Mouse (Mus musculus): Measurements from ENCODE around the gene Trp53rkb. TPM values are rescaled to one million over a fixed set of nuclear protein-coding genes. Genes with fewer than 3 reads are reported as not detected.

The Trp53rkb gene
- polyA plus RNA-seq, 1 experiment from 2014 or later: 6.4 TPM

DNA sequence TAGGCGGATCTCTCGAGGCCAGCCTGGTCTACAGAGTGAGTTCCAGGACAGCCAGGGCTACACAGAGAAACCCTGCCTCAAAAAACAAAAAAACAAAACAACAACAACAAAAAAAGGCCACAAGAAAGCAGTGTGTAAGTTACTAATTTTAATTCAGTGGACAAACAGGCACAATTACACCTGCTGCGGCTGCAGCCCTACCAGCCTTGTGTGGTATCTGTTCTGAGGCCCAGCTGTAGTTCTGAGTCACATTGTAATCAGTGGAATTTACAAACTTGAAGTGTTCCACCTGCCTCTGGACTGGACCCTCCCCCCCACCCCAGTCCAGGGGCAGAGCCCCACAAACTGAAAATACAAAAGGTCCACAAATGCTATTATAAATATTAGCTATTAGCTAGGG is 11.0 kb downstream of the Trp53rkb start:
- H3K27me3 ChIP-seq (replicated peaks): no peaks in the 10 kb centered on the region
- no peak overlapping the region for H3K4me2 ChIP-seq (replicated peaks)
- H3K4me3 ChIP-seq (replicated peaks): no peak overlapping the region
- H3K27ac ChIP-seq: no peak overlapping the region
- no peak for ATAC-seq
- 89% methylated on average over 3 of the region's 3 CpGs for WGBS
- no peaks in the 10 kb centered on the region for H3K36me3 ChIP-seq
- no peak overlapping the region for H3K9ac ChIP-seq
- no peaks in the 10 kb centered on the region for H3K9me3 ChIP-seq
- peaks cover 7% of the 10 kb centered on the region for H3K4me1 ChIP-seq (replicated peaks)

DNA sequence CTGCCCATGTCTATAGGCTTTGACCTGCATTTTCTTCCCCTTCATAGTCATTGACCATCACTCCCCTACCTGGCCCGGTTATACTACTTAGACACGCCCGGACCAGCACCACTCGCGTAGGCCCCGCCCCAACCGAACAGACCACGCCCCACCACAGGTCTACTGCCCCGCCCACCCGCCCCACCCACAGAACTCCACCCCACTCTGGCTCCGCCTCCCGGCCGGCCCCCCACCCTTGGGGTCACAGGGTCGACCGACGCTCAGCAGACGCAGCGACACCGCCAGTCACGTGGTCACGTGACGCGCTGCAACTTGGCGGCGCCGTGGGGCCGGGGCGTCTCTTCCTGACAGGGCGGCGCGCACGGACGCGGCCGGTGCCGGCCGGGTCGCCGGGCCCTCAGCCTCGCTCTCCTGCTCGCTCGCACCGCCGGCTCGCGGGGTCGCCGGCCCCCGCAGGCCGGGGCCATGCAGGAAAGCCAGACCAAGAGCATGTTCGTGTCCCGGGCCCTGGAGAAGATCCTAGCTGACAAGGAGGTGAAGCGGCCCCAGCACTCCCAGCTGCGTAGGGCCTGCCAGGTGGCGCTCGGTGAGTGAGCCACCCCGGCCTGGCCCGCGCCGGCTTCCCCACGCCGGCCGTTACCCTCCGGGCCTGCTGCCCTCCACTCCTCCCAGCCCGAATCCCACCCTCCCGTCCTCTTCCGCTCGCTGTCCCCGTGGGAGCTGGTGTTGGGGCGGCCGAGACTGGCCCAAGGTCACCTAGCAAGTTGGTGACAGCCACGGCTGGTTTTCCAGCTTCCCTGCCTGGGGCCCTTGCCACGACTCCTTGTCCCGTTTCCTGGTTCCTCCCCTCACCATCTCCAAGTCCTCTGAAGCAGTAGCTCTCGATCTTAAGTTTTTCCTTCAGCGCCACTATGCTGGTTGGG is 13.2 kb downstream of the Trp53rkb start, which contains the start of gene Arfgef2:
Gene Arfgef2, plus strand, starts transcription at position 339 of the 923 bp plus-strand sequence.
- Histone ChIP-seq H3K9ac (peak within 1 kb of the TSS; percentile 83), H3K4me3 (replicated peaks) (peak within 1 kb of the TSS; percentile 91), H3K27ac (peak within 1 kb of the TSS; percentile 90), H3K4me1 (replicated peaks) (peaks cover 7% of the 10 kb centered on the region), H3K27me3 (replicated peaks) (no peaks in the 10 kb centered on the region), H3K9me3 (no peaks in the 10 kb centered on the region), H3K36me3 (no peaks in the 10 kb centered on the region), H3K4me2 (replicated peaks) (peak within 1 kb of the TSS; percentile 78)
- under 1% methylated on average over 76 of the region's 76 CpGs for WGBS
- peak; percentile 96 for ATAC-seq

DNA sequence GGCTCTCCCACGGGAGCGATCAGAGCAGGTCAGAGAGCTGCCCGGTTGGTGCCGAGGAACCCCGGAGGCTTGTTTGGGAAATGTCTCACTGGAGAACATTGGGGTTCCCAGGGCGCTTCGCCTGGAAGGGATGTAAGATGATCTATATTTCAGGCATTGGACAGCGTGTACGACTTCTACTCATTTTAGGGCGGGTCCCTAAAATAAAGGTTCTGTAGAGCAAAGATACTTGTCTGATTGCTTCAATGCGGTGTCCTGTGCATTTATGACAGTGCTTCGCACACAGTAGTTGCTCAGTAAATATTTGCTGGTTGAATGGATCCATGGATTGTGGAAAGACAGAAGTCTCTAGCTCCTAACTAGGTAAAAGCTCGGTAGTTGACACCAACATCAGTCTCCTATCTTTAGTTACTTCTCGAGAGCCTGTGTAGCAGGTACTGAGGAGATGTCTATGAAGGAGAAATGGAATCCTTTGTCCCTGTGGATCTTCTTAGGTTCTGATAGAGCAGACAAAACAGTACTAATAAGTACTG is 13.9 kb downstream of the Trp53rkb start:
- peaks cover 7% of the 10 kb centered on the region for H3K4me1 ChIP-seq (replicated peaks)
- H3K4me2 ChIP-seq (replicated peaks): peak overlapping the region; percentile 78
- H3K9me3 ChIP-seq: no peaks in the 10 kb centered on the region
- no peaks in the 10 kb centered on the region for H3K36me3 ChIP-seq
- peak overlapping the region; percentile 90 for H3K27ac ChIP-seq
- no peaks in the 10 kb centered on the region for H3K27me3 ChIP-seq (replicated peaks)
- 15% methylated on average over 14 of the region's 14 CpGs for WGBS
- H3K9ac ChIP-seq: peak overlapping the region; percentile 83
- ATAC-seq: no peak
- H3K4me3 ChIP-seq (replicated peaks): peak overlapping the region; percentile 91

GRCm38 (mm10) chr2:166806813-166807212 is 14.5 kb downstream of the Trp53rkb start:
- H3K27ac ChIP-seq: no peak overlapping the region

DNA sequence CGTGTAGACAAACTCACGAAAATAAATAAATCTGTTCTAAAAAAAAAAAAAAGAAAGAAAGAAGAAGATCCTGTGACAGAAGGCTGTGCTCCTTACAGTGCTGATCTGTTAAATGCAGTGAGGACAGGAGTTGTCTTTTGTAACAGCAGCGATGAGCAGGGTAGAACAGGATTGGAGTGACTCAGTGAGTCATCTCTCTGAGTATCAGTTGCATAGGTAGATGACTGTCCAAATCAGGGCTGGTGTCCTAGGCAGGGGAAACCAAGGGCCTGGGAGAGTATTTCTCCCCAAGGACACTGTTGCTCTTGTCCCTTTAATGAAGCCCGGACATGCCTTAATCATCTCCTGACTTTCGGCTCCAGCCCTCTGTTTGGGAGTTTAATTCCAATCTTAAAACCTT is 17.2 kb downstream of the Trp53rkb start:
- Histone ChIP-seq H3K4me1 (replicated peaks) (peaks cover 7% of the 10 kb centered on the region), H3K36me3 (no peaks in the 10 kb centered on the region), H3K4me3 (replicated peaks) (no peak overlapping the region), H3K9ac (no peak overlapping the region), H3K9me3 (no peaks in the 10 kb centered on the region), H3K27me3 (replicated peaks) (no peaks in the 10 kb centered on the region), H3K4me2 (replicated peaks) (no peak overlapping the region), H3K27ac (no peak overlapping the region)
- 84% methylated on average over 5 of the region's 5 CpGs for WGBS
- no peak for ATAC-seq

More at GRCm38 (mm10) chr2:166806813-166807212, 14.5 kb downstream of the Trp53rkb start:
- Histone ChIP-seq H3K36me3 (no peaks in the 10 kb centered on the region), H3K27me3 (replicated peaks) (no peaks in the 10 kb centered on the region), H3K4me2 (replicated peaks) (peak overlapping the region; percentile 78), H3K4me1 (replicated peaks) (peaks cover 7% of the 10 kb centered on the region), H3K9me3 (no peaks in the 10 kb centered on the region), H3K9ac (no peak overlapping the region), H3K4me3 (replicated peaks) (no peak overlapping the region)
- ATAC-seq: no peak
- WGBS: 74% methylated on average over 6 of the region's 6 CpGs

DNA sequence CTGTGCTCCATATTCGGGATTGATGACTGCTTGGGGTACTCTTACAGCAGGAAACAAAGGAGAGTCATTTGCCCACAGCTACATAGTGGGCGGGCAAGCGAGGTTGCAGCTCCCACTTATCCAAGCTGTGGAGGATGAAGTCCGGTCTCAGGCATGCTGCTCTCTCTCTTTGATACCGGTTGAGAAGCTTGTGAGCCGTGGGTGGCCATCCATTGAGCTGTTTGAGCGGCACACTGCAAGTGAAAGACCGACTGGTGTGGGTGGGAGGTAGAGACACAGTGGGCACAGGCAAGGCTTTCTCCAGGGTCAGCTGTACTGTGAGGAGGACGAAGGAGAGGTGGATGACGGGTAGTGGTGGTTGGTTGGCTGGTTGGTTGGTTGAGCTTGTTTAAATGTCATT is 18.5 kb downstream of the Trp53rkb start:
- ATAC-seq: no peak

GRCm38 (mm10) chr2:166818463-166819143 is 26.3 kb downstream of the Trp53rkb start:
- H3K9me3 ChIP-seq: no peaks in the 10 kb centered on the region
- no peak overlapping the region for H3K4me3 ChIP-seq (replicated peaks)
- H3K9ac ChIP-seq: no peak overlapping the region
- ATAC-seq: no peak
- H3K4me2 ChIP-seq (replicated peaks): no peak overlapping the region
- peaks cover 29% of the 10 kb centered on the region for H3K4me1 ChIP-seq (replicated peaks)
- no peaks in the 10 kb centered on the region for H3K27me3 ChIP-seq (replicated peaks)
- H3K36me3 ChIP-seq: no peaks in the 10 kb centered on the region
- no peak overlapping the region for H3K27ac ChIP-seq
- 86% methylated on average over 9 of the region's 9 CpGs for WGBS

More for the DNA sequence above, 18.5 kb downstream of the Trp53rkb start:
- H3K9me3 ChIP-seq: no peaks in the 10 kb centered on the region
- 91% methylated on average over 10 of the region's 10 CpGs for WGBS
- H3K36me3 ChIP-seq: no peaks in the 10 kb centered on the region
- H3K4me2 ChIP-seq (replicated peaks): no peak overlapping the region
- H3K9ac ChIP-seq: no peak overlapping the region
- H3K27ac ChIP-seq: no peak overlapping the region
- H3K27me3 ChIP-seq (replicated peaks): no peaks in the 10 kb centered on the region
- H3K4me1 ChIP-seq (replicated peaks): peaks cover 6% of the 10 kb centered on the region
- H3K4me3 ChIP-seq (replicated peaks): no peak overlapping the region

DNA sequence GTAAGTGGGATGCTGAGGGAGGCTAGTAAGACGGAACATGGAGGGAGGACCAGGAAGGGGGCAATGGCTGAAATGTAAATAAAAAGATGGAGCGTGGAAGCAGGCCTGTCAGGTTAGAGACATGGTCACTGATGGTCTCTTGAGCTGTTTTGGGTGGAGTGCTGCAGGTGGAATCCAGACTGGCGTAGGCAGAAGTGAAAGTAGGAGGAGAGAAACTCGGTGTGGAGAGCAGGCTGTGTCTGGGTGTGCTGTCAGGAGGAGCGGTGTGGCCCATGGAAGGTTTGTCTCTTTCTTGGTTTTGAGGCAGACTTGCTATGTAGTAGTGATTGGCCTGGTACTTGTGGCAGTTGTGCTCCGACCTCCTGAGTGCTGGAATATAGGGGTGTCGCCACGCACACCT is 27.5 kb downstream of the Trp53rkb start:
- Histone ChIP-seq H3K36me3 (no peaks in the 10 kb centered on the region), H3K9ac (no peak overlapping the region), H3K27me3 (replicated peaks) (no peaks in the 10 kb centered on the region), H3K4me2 (replicated peaks) (no peak overlapping the region), H3K9me3 (no peaks in the 10 kb centered on the region), H3K4me1 (replicated peaks) (peaks cover 29% of the 10 kb centered on the region), H3K27ac (no peak overlapping the region), H3K4me3 (replicated peaks) (no peak overlapping the region)
- WGBS: 76% methylated on average over 8 of the region's 8 CpGs
- ATAC-seq: no peak

DNA sequence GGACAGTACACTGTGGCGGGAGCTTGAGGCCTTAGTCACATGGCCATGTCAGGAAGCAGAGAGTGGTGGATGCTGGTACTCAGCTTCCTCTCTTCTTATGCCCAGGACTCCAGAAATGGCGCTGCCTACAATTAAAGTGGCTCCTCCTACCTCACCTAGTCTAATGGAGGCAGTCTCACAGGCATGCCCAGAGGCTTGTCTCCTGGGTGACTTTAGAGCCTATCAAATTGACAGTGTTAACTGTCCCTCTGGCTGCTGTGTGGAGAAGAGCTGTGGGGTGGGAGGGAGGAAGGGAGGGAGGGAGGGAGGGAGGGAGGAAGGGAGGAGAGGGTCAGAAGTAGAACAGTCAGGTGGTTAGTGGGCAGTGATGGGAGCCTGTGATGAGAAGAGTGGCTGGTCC is 28.5 kb downstream of the Trp53rkb start:
- no peak for ATAC-seq
- Histone ChIP-seq H3K27ac (no peak overlapping the region), H3K27me3 (replicated peaks) (no peaks in the 10 kb centered on the region), H3K9me3 (no peaks in the 10 kb centered on the region), H3K4me3 (replicated peaks) (no peak overlapping the region), H3K4me1 (replicated peaks) (peaks cover 29% of the 10 kb centered on the region), H3K9ac (no peak overlapping the region), H3K36me3 (no peaks in the 10 kb centered on the region), H3K4me2 (replicated peaks) (no peak overlapping the region)
- WGBS: 46% methylated on average over 2 of the region's 2 CpGs

- WGBS: 85% methylated on average over 3 of the region's 3 CpGs
- Histone ChIP-seq H3K27ac (peak overlapping the region; percentile 68; the same call in 1 of the 2 replicates), H3K27me3 (replicated peaks) (no peaks in the 10 kb centered on the region), H3K9ac (no peak overlapping the region), H3K9me3 (no peaks in the 10 kb centered on the region), H3K4me1 (replicated peaks) (peaks cover 29% of the 10 kb centered on the region), H3K4me3 (replicated peaks) (no peak overlapping the region), H3K4me2 (replicated peaks) (no peak overlapping the region), H3K36me3 (no peaks in the 10 kb centered on the region)
- no peak for ATAC-seq
These were observed 29.1 kb downstream of the Trp53rkb start for GRCm38 (mm10) chr2:166821406-166821805.

GRCm38 (mm10) chr2:166822119-166822826 is 29.9 kb downstream of the Trp53rkb start:
- Histone ChIP-seq H3K9ac (no peak overlapping the region), H3K4me2 (replicated peaks) (peak overlapping the region; percentile 24), H3K27me3 (replicated peaks) (no peaks in the 10 kb centered on the region), H3K36me3 (no peaks in the 10 kb centered on the region), H3K4me1 (replicated peaks) (peaks cover 29% of the 10 kb centered on the region), H3K27ac (peak overlapping the region; percentile 70), H3K4me3 (replicated peaks) (no peak overlapping the region), H3K9me3 (no peaks in the 10 kb centered on the region)
- ATAC-seq: peak; percentile 93
- 55% methylated on average over 10 of the region's 10 CpGs for WGBS

- WGBS: 77% methylated on average over 2 of the region's 2 CpGs
- no peaks in the 10 kb centered on the region for H3K9me3 ChIP-seq
- ATAC-seq: no peak
- H3K27ac ChIP-seq: peak overlapping the region; percentile 70; the same call in 1 of the 2 replicates
- no peaks in the 10 kb centered on the region for H3K36me3 ChIP-seq
- H3K4me1 ChIP-seq (replicated peaks): peaks cover 29% of the 10 kb centered on the region
- no peak overlapping the region for H3K9ac ChIP-seq
- H3K27me3 ChIP-seq (replicated peaks): no peaks in the 10 kb centered on the region
- H3K4me3 ChIP-seq (replicated peaks): no peak overlapping the region
- H3K4me2 ChIP-seq (replicated peaks): no peak overlapping the region
These were observed 30.6 kb downstream of the Trp53rkb start for GRCm38 (mm10) chr2:166822901-166823300.

Measured in intestine, embryonic 15.5 days (tissue).